Mouse (Mus musculus) spleen, postnatal 14 days (tissue): Measurements from ENCODE around the gene Olfr544.

ENCODE experiments used
- DNase-seq, 2 experiments: peaks; one replicate each; pipeline ENCODE4 v3.0.0; 2021 to 2022; ENCODE audit warnings: low spot score in 2 of 2

Olfr544 gene

DNA sequence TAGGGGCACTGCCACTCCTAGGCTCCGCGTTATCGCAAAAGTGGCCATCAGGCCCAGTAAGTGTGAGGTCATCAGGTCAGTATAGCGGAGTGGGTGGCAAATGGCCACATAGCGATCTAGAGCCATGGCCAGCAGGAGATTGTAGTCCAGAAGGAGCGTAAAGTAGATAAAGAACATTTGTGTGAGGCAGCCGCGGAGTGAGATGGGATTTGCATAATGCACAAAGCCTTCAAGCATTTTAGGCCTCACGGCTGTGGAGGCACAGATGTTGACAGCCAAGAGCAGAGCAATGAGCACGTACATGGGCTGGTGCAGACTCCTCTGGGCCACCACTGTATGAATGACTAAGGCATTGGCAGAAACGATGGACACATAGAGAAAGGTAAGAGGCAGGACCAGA, 10.7 kb downstream of the Olfr544 start:
- no peak for DNase-seq

DNA sequence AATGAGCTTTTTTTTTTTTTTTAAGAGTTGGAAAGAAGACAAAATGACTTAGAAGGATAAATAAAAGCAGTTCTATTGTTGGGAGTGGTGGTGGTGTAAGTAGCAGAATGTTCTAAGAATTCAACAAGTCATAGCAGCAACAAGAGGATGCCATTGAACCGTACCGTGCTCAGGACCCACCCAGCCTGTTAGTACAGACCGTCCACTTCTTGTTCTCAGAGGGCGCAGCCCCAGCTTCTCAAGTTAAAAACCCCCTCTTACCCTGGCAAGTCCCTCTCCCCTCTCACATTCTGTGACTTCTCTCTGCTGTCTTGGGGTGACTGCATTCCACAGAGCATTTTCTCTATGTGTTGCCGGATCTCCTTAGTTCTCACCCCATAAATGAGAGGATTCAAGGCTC, 11.5 kb downstream of the Olfr544 start:
- DNase-seq: no peak

DNA sequence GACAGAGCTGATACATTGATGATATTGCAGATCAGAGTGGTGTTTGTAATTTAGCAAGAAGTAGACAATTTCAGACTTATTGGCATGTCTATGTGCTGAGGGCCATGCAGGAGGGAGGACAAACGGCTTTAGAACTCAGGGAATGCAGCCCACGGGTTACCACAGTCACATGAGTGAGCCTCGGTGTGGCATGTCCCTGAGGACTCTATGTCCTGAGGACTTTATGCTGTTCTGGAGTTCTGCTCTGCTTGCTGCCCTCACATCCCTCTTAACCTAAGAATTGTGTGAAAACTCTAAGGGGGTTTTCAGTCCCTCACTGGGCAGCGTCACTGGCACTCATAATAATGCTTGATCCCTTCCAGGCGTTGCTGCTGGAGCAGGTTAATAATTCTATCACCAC, 15.4 kb downstream of the Olfr544 start:
- DNase-seq: no peak

DNA sequence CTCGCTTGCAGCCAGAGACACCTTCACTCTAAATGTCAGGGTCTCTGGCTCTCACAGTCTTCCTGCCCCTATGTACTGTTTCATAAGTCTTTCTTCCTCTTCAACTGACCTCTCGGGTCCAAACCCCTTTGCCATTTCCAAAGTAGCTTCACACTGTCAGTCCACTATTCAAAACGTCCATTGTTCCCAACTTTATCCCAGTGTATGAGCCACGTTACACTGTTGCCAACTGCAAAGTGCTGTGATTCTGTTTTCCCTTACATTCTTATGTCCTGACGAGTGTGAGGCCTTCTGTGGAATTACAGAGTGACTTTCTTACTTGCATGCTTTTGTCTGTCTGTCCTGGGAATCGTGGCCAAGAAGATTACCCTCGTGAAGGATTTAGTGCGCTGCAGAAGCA, 20.5 kb downstream of the Olfr544 start:
- no peak for DNase-seq

DNA sequence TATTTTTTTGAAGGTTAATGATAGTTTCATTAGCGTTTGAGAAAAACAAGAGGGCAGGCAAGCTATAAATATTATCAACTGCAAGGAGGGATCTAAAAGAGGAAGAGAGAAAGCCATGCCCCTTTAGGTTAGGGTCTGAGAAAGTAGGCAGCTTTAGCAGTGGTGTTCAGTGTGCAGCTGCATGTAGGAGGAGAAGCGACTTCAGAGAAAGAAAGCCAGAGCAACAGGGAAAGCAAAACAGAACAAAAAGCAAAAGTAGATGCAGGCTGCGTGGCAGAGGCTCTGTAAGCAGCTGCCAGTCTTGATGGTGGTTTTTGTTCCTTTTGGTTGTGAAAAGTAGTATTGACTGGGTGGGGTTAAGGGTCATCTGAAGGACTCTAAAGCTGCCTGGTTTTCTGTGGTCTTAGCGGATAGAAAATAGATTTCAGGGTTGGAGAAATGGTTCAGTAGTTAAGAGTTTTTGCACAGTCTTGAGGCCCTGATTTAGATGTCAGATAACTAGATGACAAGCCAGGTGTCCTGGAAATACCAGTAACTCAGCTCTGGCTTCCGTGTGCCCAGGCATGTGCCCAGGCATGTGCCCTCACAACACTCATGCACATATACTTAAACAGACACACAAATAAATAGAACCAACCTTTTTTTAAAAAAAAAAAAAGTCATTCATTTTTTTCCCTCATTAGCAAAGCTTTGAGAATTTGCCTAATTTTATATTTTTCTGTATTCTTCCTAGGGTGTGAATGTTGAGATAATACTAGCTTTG, 29.3 kb downstream of the Olfr544 start:
- no peak for DNase-seq

DNA sequence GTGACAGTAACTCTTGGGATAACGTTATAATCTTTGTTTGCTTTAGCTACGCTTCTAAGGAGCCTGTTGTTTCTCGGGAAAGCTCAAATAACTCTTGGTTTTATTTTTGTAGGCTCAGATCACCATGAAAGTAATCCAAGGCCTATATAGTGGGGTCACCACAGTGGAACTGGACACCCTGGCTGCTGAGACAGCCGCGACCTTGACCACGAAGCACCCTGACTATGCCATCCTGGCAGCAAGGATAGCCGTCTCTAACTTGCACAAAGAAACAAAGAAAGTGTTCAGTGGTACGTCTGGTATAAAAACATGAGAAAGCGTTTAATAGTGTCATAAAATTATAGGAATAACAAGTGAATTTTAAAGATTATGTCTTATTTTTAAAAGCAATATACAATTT, 41.7 kb downstream of the Olfr544 start:
- no peak for DNase-seq

DNA sequence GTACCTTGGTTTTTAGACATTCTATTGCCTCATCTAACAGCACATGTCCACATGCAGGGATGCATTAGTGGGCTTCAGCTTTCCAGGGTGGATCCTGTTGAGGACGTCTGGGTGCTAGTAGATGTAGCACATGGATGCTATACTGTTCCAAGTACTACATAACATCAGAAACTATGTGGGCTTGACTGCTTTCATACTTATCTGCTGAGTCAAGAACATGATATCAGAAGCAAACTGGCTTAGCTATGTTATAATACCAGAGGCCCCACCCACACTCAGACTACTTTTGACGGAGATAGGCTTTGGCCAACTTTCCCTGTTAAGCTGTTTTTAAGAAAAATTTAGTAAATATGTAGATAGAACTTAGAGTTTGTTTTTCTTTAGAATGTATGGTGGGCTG, 43.8 kb downstream of the Olfr544 start:
- DNase-seq: no peak

DNA sequence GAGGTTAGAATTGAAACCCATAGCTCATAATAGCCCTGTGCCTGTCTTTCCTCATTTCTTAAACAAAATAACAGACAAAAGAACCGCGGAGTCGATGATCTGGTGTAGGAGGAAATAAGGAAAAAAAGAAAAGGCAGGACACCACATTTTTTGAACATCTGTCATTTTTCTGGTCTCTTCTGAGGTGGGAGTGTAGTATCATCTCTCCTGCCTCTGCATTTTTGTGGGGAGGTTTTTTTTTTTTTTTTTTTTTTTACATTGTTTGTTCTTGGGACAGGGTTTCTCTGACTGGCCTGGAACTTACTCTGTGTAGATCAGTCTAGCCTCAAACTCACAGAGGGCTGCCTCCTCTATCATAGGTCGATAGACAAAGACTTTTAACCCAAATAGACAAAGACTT, 45.7 kb downstream of the Olfr544 start:
- DNase-seq: no peak

DNA sequence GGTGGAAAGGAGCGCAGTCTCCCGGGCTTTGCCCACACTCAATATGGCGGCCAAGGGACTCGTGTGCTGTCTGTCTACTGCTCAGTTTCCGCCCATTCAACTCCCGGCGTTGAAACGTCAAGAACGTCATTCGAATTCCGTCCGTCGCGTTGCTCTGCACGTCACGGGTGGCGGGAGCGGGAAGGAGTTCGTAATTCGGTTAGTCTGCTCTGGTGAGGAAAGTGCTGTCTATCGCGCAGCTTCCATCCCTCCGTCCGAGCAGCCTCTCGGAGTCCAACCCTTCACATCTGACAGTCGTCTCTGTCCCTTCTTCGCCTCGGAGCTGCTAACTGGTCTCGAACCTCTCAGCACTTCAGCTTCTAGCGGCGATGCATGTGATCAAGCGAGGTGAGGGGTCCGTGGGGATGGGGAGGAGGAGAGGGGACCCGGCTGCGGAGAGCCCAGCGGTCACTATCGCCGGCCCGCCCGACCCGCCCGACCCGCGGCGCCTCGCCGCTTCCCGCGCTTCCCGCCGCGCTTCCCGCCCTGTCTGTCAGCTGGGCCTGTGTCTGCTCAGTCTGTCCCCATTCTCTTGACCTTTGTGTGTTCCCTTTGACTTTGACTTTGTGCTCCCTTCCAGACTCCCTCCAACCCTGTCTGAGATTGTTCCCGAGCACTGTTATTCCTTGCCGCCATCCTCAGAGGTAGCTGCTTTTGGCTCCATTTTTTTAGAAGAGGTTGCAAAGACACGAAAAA, 46.3 kb downstream of the Olfr544 start, which contains the start of gene Rrm1:
Gene Rrm1 (plus strand): TSS at position 39 of the 735 bp plus-strand sequence.
- DNase-seq: peak; percentile 84 to 90

DNA sequence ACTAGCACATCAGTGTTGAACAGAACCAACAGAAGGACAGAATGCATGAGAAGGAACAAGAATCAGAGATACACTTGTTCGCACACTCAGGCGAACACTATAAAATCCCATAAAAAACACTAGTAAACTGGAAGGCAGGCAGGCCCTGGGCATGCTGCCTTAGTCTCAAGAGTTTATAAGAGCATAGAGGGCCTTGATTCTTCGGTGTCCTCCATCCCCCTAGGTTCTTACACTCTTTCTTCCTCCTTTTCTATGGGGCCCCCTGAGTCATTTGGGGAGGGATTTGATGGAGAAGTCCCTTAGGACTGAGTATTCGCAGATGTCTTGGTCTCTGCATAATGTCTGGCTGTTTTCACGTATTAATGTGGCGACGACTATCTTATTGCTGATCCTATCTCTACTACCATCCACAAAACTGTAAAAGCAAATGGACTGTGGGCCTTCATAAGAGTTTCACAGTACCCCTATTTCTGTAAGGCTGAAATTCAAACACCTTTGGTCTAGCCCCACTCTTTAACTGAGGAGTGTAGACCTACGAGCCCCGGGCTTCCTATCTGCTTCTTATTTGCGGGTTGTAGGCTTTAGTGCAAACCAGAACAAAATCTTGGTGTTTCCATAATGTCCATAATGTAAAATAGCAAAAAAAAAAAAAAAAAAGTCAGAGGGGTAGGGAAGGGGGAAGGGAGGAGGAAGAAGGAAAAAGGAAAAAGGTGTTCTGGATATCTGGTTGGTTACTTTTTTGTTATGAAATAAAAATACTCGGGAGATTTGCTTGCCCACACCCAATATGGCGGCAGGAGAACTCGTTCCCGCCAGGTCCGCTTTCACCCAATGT, 47.1 kb downstream of the Olfr544 start:
- no peak for DNase-seq

DNA sequence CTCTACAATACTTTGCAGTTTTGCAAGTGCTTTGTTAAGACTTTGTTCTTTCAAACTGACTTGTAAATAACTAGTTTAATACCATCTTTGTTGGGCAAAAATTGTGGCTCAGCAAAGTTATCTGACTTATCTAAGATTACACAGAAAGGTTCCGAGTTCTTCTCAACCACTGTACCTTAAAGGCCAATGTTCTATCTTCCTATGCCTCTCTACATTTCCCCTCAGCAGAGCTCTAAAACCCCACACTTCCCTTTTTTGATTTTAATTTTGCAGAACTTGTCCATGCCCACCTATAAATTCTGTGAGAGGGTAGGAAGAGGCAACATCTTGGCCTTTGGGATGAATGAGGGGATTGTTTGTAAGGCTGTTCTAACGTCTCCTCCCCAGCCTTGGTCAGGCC, 53.8 kb downstream of the Olfr544 start:
- DNase-seq: no peak
